Mouse (Mus musculus): Measurements from ENCODE around the gene Hps5.
A peak's percentile ranks its signal among the peaks of the same experiment; 100 is the strongest.
"Not testable (repeated sequence)": the region's sequence is repeated elsewhere in the genome, so short reads cannot be mapped to it uniquely, and the experiment has no call there.

The Hps5 gene

GRCm38 (mm10) chr7:46795287-46796205, at the start of gene Hps5, which contains the start of gene Gtf2h1:
Gene Hps5, minus strand, starts transcription at chr7:46796064.
Gene Gtf2h1, plus strand, starts transcription at chr7:46796103.
- DNase-seq (ENCODE audit: low spot score in 2 of 2) = peak; percentile 89 to 96

GRCm38 (mm10) chr7:46845211-46845977, 49.5 kb upstream of the Hps5 start:
- peak; percentile 74 to 89 for DNase-seq (ENCODE audit: low spot score in 2 of 2)

GRCm38 (mm10) chr7:46843576-46843975, 47.7 kb upstream of the Hps5 start:
- no peak for DNase-seq (ENCODE audit: low spot score in 2 of 2)

GRCm38 (mm10) chr7:46842278-46842677, 46.4 kb upstream of the Hps5 start:
- no peak for DNase-seq (ENCODE audit: low spot score in 2 of 2)

GRCm38 (mm10) chr7:46840787-46841525, 45.1 kb upstream of the Hps5 start, which contains the start of gene Ldha:
Gene Ldha, plus strand, starts transcription at chr7:46841475.
- no peak for DNase-seq (ENCODE audit: low spot score in 2 of 2)

GRCm38 (mm10) chr7:46840326-46840725, 44.5 kb upstream of the Hps5 start:
- no peak for DNase-seq (ENCODE audit: low spot score in 2 of 2)

- no peak for DNase-seq (ENCODE audit: low spot score in 2 of 2)
These were observed 44.0 kb upstream of the Hps5 start for GRCm38 (mm10) chr7:46839861-46840260.

GRCm38 (mm10) chr7:46839446-46839845, 43.6 kb upstream of the Hps5 start:
- DNase-seq (ENCODE audit: low spot score in 2 of 2) = peak in 1 of 2 experiments; percentile 14

GRCm38 (mm10) chr7:46838891-46839302, 43.0 kb upstream of the Hps5 start:
- peak; percentile 66 to 87 for DNase-seq (ENCODE audit: low spot score in 2 of 2)

GRCm38 (mm10) chr7:46838104-46838671, 42.3 kb upstream of the Hps5 start:
- DNase-seq (ENCODE audit: low spot score in 2 of 2) = peak in 1 of 2 experiments; percentile 23

- no peak for DNase-seq (ENCODE audit: low spot score in 2 of 2)
These were observed 41.2 kb upstream of the Hps5 start for GRCm38 (mm10) chr7:46837073-46837472.

- DNase-seq (ENCODE audit: low spot score in 2 of 2) = no peak
These were observed 40.5 kb upstream of the Hps5 start for GRCm38 (mm10) chr7:46836357-46836756.

- no peak for DNase-seq (ENCODE audit: low spot score in 2 of 2)
These were observed 39.2 kb upstream of the Hps5 start for GRCm38 (mm10) chr7:46834994-46835610.

- no peak for DNase-seq (ENCODE audit: low spot score in 2 of 2)
These were observed 37.9 kb upstream of the Hps5 start for GRCm38 (mm10) chr7:46833670-46834255.

- no peak for DNase-seq (ENCODE audit: low spot score in 2 of 2)
These were observed 37.4 kb upstream of the Hps5 start for GRCm38 (mm10) chr7:46833266-46833665.

- not testable (repeated sequence) for DNase-seq (ENCODE audit: low spot score in 2 of 2)
These were observed 36.4 kb upstream of the Hps5 start for GRCm38 (mm10) chr7:46832112-46832810.

- DNase-seq (ENCODE audit: low spot score in 2 of 2) = no peak
These were observed 35.8 kb upstream of the Hps5 start for GRCm38 (mm10) chr7:46831693-46832092.

GRCm38 (mm10) chr7:46830799-46831590, 35.1 kb upstream of the Hps5 start:
- DNase-seq (ENCODE audit: low spot score in 2 of 2) = no peak

GRCm38 (mm10) chr7:46829911-46830310, 34.0 kb upstream of the Hps5 start:
- DNase-seq (ENCODE audit: low spot score in 2 of 2) = no peak
